Mouse (Mus musculus): ENCODE measurements around the gene Syt9. TPM values are rescaled to one million over a fixed set of nuclear protein-coding genes. Genes with fewer than 3 reads are reported as not detected.

The Syt9 gene
- polyA plus RNA-seq, 1 experiment, result 5.2 TPM

- H3K27ac ChIP-seq (ENCODE audit: insufficient read depth, low read length), result no peak overlapping the region
- H3K4me3 ChIP-seq (ENCODE audit: insufficient read depth, low read length), result no peak overlapping the region
- TF ChIP-seq POLR2A (IDR thresholded peaks at IDR 0.05; ENCODE audit: extremely low read depth, insufficient read depth, low read length) (no peak), CTCF (IDR thresholded peaks at IDR 0.05; ENCODE audit: extremely low read depth, insufficient read depth, low read length) (no peak)
- H3K4me1 ChIP-seq (ENCODE audit: control insufficient read depth, insufficient read depth, low read length), result no peaks in the 10 kb centered on the region
These were observed 226.2 kb downstream of the Syt9 start for GRCm38 (mm10) chr7:107596753-107597152.

GRCm38 (mm10) chr7:107597956-107598355 is 227.4 kb downstream of the Syt9 start:
- no peaks in the 10 kb centered on the region for H3K4me1 ChIP-seq (ENCODE audit: control insufficient read depth, insufficient read depth, low read length)
- TF ChIP-seq POLR2A (IDR thresholded peaks at IDR 0.05; ENCODE audit: extremely low read depth, insufficient read depth, low read length) (no peak), CTCF (IDR thresholded peaks at IDR 0.05; ENCODE audit: extremely low read depth, insufficient read depth, low read length) (no peak)
- no peak overlapping the region for H3K27ac ChIP-seq (ENCODE audit: insufficient read depth, low read length)
- H3K4me3 ChIP-seq (ENCODE audit: insufficient read depth, low read length), result no peak overlapping the region

Other genes starting within 250 kb of the Syt9 start
- not detected in 2 replicates for gene Olfr715, start 239.6 kb upstream of the Syt9 start, polyA plus RNA-seq (2012; rRNA removed)
- not detected in 2 replicates for gene Olfr716, start 232.4 kb upstream of the Syt9 start, polyA plus RNA-seq (2012; rRNA removed)
- gene Nlrp14, start 203.7 kb upstream of the Syt9 start, polyA plus RNA-seq (2012; rRNA removed), result not detected in 2 replicates
- not detected in 2 replicates for gene Rbmxl2, start 161.3 kb upstream of the Syt9 start, polyA plus RNA-seq (2012; rRNA removed)
- 12.4 and 13.4 TPM in 2 replicates for gene Olfml1, start 196.7 kb downstream of the Syt9 start, polyA plus RNA-seq (2012; rRNA removed)
- gene Ppfibp2, start 224.5 kb downstream of the Syt9 start, polyA plus RNA-seq (2012; rRNA removed), result 7.5 and 8.4 TPM in 2 replicates

Measured in cortical plate, adult 2 months (tissue).